Comparison of ENCODE assay signal across 22 mouse cellular contexts in genomic region chr1:59550996-59551395, GRCm38 (mm10). TPM values are rescaled to one million over a fixed set of nuclear protein-coding genes. Genes with fewer than 3 reads are reported as not detected.
A peak's percentile ranks its signal among the peaks of the same experiment; 100 is the strongest.
DNase-seq lines count a peak whose midpoint lies in the region; ATAC-seq lines count a peak whose summit lies in the region.
"Had no signal": no experiment of that assay in that cellular context is flagged by ENCODE, and none has a peak within 500 bp of the region (broad histone marks: within the 10 kb centered on the region; RNA-seq: fewer than 3 reads in every experiment).

No protein-coding gene starts in this region.

- H3K27me3 ChIP-seq in heart, embryonic 11.5 days (ENCODE audit: control insufficient read depth, insufficient read depth, low read length): no peaks in the 10 kb centered on the region; the same call in none of the 2 replicates
- H3K27me3 ChIP-seq: CH12.LX; embryonic facial prominence, embryonic 13.5 days; heart, embryonic 15.5 days; hindbrain, embryonic 13.5 days; Patski had no signal

- no peaks in the 10 kb centered on the region for H3K4me1 ChIP-seq in heart, embryonic 11.5 days (ENCODE audit: control insufficient read depth, insufficient read depth, low read length)
- H3K4me1 ChIP-seq: heart, embryonic 15.5 days had no signal

- H3K36me3 ChIP-seq in heart, embryonic 11.5 days (ENCODE audit: control insufficient read depth, insufficient read depth, low read length): no peaks in the 10 kb centered on the region
- H3K36me3 ChIP-seq: embryonic facial prominence, embryonic 13.5 days; forebrain, embryonic 12.5 days; heart, embryonic 15.5 days; hindbrain, embryonic 13.5 days had no signal

- no peak overlapping the region for H3K9ac ChIP-seq in heart, embryonic 11.5 days (ENCODE audit: low read depth, low read length)
- H3K9ac ChIP-seq: embryonic facial prominence, embryonic 13.5 days; forebrain, embryonic 12.5 days; heart, embryonic 15.5 days; hindbrain, embryonic 13.5 days had no signal

- 64% methylated on average over 11 of the region's 11 CpGs for WGBS in heart, embryonic 11.5 days (ENCODE audit: insufficient replicate concordance)

- no peak overlapping the region for H3K4me3 ChIP-seq in heart, embryonic 11.5 days (ENCODE audit: low read depth, low read length)
- H3K4me3 ChIP-seq: embryonic facial prominence, embryonic 13.5 days; forebrain, embryonic 12.5 days; heart, embryonic 15.5 days; hindbrain, embryonic 13.5 days had no signal

- ATAC-seq in heart, embryonic 11.5 days (replicated peaks; ENCODE audit: insufficient number of reproducible peaks, low FRiP score, low TSS enrichment): no peak
- ATAC-seq: activated CD4-positive, CD25-positive, alpha-beta regulatory T cell, adult 4 months; forebrain, embryonic 16.5 days; hindbrain, postnatal 0 days; Patski had no signal

- H3K9me3 ChIP-seq in heart, embryonic 11.5 days (replicated peaks; ENCODE audit: control insufficient read depth, low read length): no peaks in the 10 kb centered on the region
- H3K9me3 ChIP-seq: embryonic facial prominence, embryonic 13.5 days; forebrain, embryonic 12.5 days; heart, embryonic 15.5 days; hindbrain, embryonic 13.5 days had no signal

- peak; percentile 10 to 17 for DNase-seq in heart, adult 9 months (ENCODE audit: low spot score in 2 of 2)
- DNase-seq in lung, postnatal 36 days: peak; percentile 7
- no peak for DNase-seq in lung, postnatal 10 days
- peak; percentile 46 to 54 for DNase-seq in heart, postnatal 10 days
- DNase-seq in heart, postnatal 4 days: peak; percentile 43
- no peak for DNase-seq in adrenal gland, postnatal 14 days
- no peak for DNase-seq in right cerebral cortex, postnatal 10 days (ENCODE audit: low spot score in 2 of 2)
- DNase-seq: adrenal gland, postnatal 25 days; cerebellum, adult 18-20 months; cerebellum, adult 9-11 months; cerebellum, postnatal 36 days; gastrocnemius, postnatal 14 days had no signal

- H3K27ac ChIP-seq in heart, embryonic 11.5 days (ENCODE audit: low read depth, low read length): no peak overlapping the region
- H3K27ac ChIP-seq: embryonic facial prominence, embryonic 13.5 days; forebrain, embryonic 12.5 days; heart, embryonic 15.5 days; hindbrain, embryonic 13.5 days; hindbrain, postnatal 0 days had no signal

- no peak overlapping the region for H3K4me2 ChIP-seq in heart, embryonic 11.5 days
- H3K4me2 ChIP-seq: embryonic facial prominence, embryonic 13.5 days; forebrain, embryonic 12.5 days; heart, embryonic 15.5 days; hindbrain, embryonic 13.5 days had no signal

- intact Hi-C loops in heart, postnatal 10 days (cut with DNase I): no loop called here

RNA-seq across cellular contexts. Expression of gene Gm973, which starts 34.9 kb away (rescaled TPM):
- 0.17 TPM in 1 of 2 replicates, not detected in the other for polyA plus RNA-seq in heart, embryonic 11.5 days (2014; fragmentation: Nextera tagmentation; extraction: Ambion mirVana)
- total RNA-seq in heart, postnatal 10 days (2021): under 1 TPM; 0.35 to 0.45 TPM
- total RNA-seq in heart, postnatal 4 days (2021): not detected
- total RNA-seq in adrenal gland, postnatal 14 days (2021): 4.7 and 5.5 TPM in 2 replicates
- polyA plus RNA-seq: activated CD4-positive, CD25-positive, alpha-beta regulatory T cell, adult 4 months had no signal

Comparison
In these comparisons a context has a peak if more than half of its experiments do, and no peak if none do; other contexts are left out.
1. DNase-seq: peak in heart, adult 9 months (2 of 2), lung, postnatal 36 days (single experiment), heart, postnatal 10 days (2 of 2) and heart, postnatal 4 days (single experiment); none in lung, postnatal 10 days (single experiment), adrenal gland, postnatal 14 days (single experiment) and right cerebral cortex, postnatal 10 days (0 of 2).